10 mouse cellular contexts compared by ENCODE assay signal in the genomic region with DNA sequence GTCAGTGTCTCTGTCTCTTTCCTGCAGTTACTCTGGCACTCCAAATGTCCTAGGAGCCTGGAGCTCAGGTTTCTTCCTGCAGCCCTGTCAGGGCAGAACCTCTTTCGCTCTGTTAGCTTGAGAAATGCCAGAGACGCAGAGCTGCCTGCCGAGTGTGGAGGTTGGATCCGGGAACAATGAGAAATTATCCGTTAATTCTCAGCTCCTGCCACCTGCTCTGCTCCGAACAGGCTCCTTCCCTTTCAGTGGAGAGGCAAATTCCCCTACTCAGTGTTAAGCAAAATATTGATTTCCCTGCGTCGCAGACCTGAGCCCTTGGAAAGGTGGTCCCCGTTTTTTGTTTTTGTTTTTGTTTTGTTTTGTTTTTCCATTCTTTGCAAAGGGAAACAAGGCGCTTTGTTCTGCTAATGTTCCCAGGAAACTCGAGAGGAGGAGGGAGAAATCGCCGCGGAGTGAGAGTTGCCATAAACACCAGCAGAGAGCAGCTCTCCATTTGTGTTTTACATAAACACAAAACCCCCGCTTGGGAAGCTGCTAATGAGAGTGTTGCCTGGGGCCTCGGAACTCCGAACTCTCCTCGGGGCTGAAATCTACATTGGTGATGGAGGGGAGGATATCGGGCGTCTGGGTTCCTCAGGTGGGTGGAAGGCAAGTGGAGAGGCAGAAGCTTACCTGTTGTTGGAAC. TPM values are rescaled to one million over a fixed set of nuclear protein-coding genes. Genes with fewer than 3 reads are reported as not detected.
DNase-seq lines count a peak whose midpoint lies in the region; ATAC-seq and TF ChIP-seq lines count a peak whose summit lies in the region.
"Had no signal": no experiment of that assay in that cellular context is flagged by ENCODE, and none has a peak within 500 bp of the region (broad histone marks: within the 10 kb centered on the region; RNA-seq: fewer than 3 reads in every experiment).

No protein-coding gene starts in this region.

- no peak for TF ChIP-seq CTCF in ES-Bruce4 (IDR thresholded peaks at IDR 0.05; ENCODE audit: low read depth, low read length)

- H3K27ac ChIP-seq in ES-Bruce4 (ENCODE audit: insufficient read depth, low read length): no peak overlapping the region
- no peak overlapping the region for H3K27ac ChIP-seq in forebrain, embryonic 11.5 days (ENCODE audit: low read depth, low read length)
- no peak overlapping the region for H3K27ac ChIP-seq in midbrain, embryonic 10.5 days (replicated peaks)

- H3K9ac ChIP-seq in ES-Bruce4 (ENCODE audit: low read depth, poor library complexity, severe bottlenecking): no peak overlapping the region
- no peak overlapping the region for H3K9ac ChIP-seq in forebrain, embryonic 11.5 days (ENCODE audit: low read length)

- no peak for ATAC-seq in forebrain, embryonic 11.5 days (replicated peaks; ENCODE audit: low FRiP score)
- no peak for ATAC-seq in erythroblast, adult 5-6 weeks (replicated peaks; ENCODE audit: low FRiP score, poor library complexity, severe bottlenecking)

- TF ChIP-seq EP300 in ES-Bruce4 (IDR thresholded peaks at IDR 0.05; ENCODE audit: insufficient read depth, low read depth, low read length): no peak

- TF ChIP-seq POLR2A in ES-Bruce4 (IDR thresholded peaks at IDR 0.05; ENCODE audit: insufficient read depth, low read length): no peak

- peak overlapping the region; percentile 22; the same call in 1 of the 2 replicates for H3K4me3 ChIP-seq in ES-Bruce4 (ENCODE audit: low read depth, low read length)
- H3K4me3 ChIP-seq in forebrain, embryonic 11.5 days (ENCODE audit: low read depth, low read length): peak overlapping the region; percentile 11; the same call in 1 of the 2 replicates
- H3K4me3 ChIP-seq in midbrain, embryonic 10.5 days: peak overlapping the region; percentile 38

- H3K36me3 ChIP-seq in ES-Bruce4 (ENCODE audit: control insufficient read depth, insufficient read depth, low read length, poor library complexity, severe bottlenecking): no peaks in the 10 kb centered on the region
- H3K36me3 ChIP-seq in forebrain, embryonic 11.5 days (ENCODE audit: control insufficient read depth, insufficient read depth, low read length): no peaks in the 10 kb centered on the region
- H3K36me3 ChIP-seq in midbrain, embryonic 10.5 days: no peaks in the 10 kb centered on the region

- H3K4me2 ChIP-seq in forebrain, embryonic 11.5 days (ENCODE audit: low read depth, low read length, severe bottlenecking): peak overlapping the region; percentile 31; the same call in 1 of the 2 replicates

- WGBS in forebrain, embryonic 11.5 days: 1% methylated on average over 20 of the region's 20 CpGs
- WGBS in midbrain, embryonic 10.5 days: 1% methylated on average over 20 of the region's 20 CpGs

- H3K4me1 ChIP-seq in ES-Bruce4 (ENCODE audit: control insufficient read depth, insufficient read depth, low read length): no peaks in the 10 kb centered on the region
- peaks cover 20% of the 10 kb centered on the region for H3K4me1 ChIP-seq in forebrain, embryonic 11.5 days (replicated peaks; ENCODE audit: control insufficient read depth, insufficient read depth, low read length)
- peaks cover 47% of the 10 kb centered on the region for H3K4me1 ChIP-seq in midbrain, embryonic 10.5 days

- peaks cover 19% of the 10 kb centered on the region for H3K27me3 ChIP-seq in ES-Bruce4 (ENCODE audit: control insufficient read depth, insufficient read depth, low read length, poor library complexity, severe bottlenecking)
- H3K27me3 ChIP-seq in forebrain, embryonic 11.5 days (ENCODE audit: control insufficient read depth, insufficient read depth, low read length): peaks cover 64% of the 10 kb centered on the region
- H3K27me3 ChIP-seq in midbrain, embryonic 10.5 days (ENCODE audit: low read depth, poor library complexity, severe bottlenecking): peaks cover 85% of the 10 kb centered on the region

- peak; percentile 84 for DNase-seq in cerebellum, adult 11-12 months
- peak; percentile 55 for DNase-seq in forebrain, embryonic 11.5 days (ENCODE audit: low spot score)
- DNase-seq in midbrain, embryonic 10.5 days (ENCODE audit: low spot score): no peak
- no peak for DNase-seq in frontal cortex, adult 2 months (ENCODE audit: extremely low spot score in 1 of 2, low spot score in 1 of 2)
- DNase-seq in kidney, postnatal 10 days: no peak
- DNase-seq in adrenal gland, adult 2 months: no peak

- no peaks in the 10 kb centered on the region for H3K9me3 ChIP-seq in ES-Bruce4 (replicated peaks; ENCODE audit: control insufficient read depth, insufficient read depth, low read length, poor library complexity, severe bottlenecking)
- no peaks in the 10 kb centered on the region for H3K9me3 ChIP-seq in forebrain, embryonic 11.5 days (ENCODE audit: control insufficient read depth, low read length)
- no peaks in the 10 kb centered on the region for H3K9me3 ChIP-seq in midbrain, embryonic 10.5 days (replicated peaks)

RNA-seq across cellular contexts. Expression of a gene that starts 1.8 kb away (rescaled TPM):
- polyA plus RNA-seq in ES-Bruce4 (2011; ENCODE audit: insufficient read depth, insufficient read length, low read depth, missing spikeins): not detected in 2 replicates
- polyA plus RNA-seq in forebrain, embryonic 11.5 days (2014; fragmentation: Nextera tagmentation; extraction: Ambion mirVana): 1.5 and 1.7 TPM in 2 replicates
- polyA plus RNA-seq in midbrain, embryonic 10.5 days (2016; fragmentation: Nextera tagmentation; extraction: Ambion mirVana): 0.74 and 2.3 TPM in 2 replicates
- polyA plus RNA-seq in frontal cortex, adult 2 months (2012; rRNA removed): 61.9 and 68.6 TPM in 2 replicates
- not detected in 2 replicates for total RNA-seq in erythroblast, adult 5-6 weeks (2015; ENCODE audit: low replicate concordance)
- 0.94 and 3.6 TPM in 2 replicates for total RNA-seq in erythroblast, adult 5-6 weeks (2017; ENCODE audit: low replicate concordance)
- total RNA-seq in adrenal gland, adult 2 months (2021): not detected
- not detected in 2 replicates for polyA plus RNA-seq in adrenal gland, adult 2 months (2012; rRNA removed)
- total RNA-seq: hematopoietic stem cell, adult 5-6 weeks; megakaryocyte, adult 5-6 weeks had no signal

Comparison
In these comparisons a context has a peak if more than half of its experiments do, and no peak if none do; other contexts are left out.
1. DNase-seq: peak in cerebellum, adult 11-12 months (single experiment) and forebrain, embryonic 11.5 days (single experiment); none in midbrain, embryonic 10.5 days (single experiment), frontal cortex, adult 2 months (0 of 2), kidney, postnatal 10 days (single experiment) and adrenal gland, adult 2 months (single experiment).
2. RNA of a gene that starts 1.8 kb away (polyA plus RNA-seq): 61.9 to 68.6 TPM in frontal cortex, adult 2 months; 1.5 to 1.7 TPM in forebrain, embryonic 11.5 days, 0.74 to 2.3 TPM in midbrain, embryonic 10.5 days, not detected in ES-Bruce4 and not detected in adrenal gland, adult 2 months; every median in the first group is over 10 times any median in the second.
3. Peak in every context shown above with its lines, with median percentiles within 50 percentile points of each other: H3K4me3 ChIP-seq.